Mouse (Mus musculus) intestine, embryonic 15.5 days (tissue): ENCODE measurements around the gene Hmga1b. TPM values are rescaled to one million over a fixed set of nuclear protein-coding genes. Genes with fewer than 3 reads are reported as not detected.

Source experiments
- polyA plus RNA-seq: library from polyadenylated mRNA; unstranded; fragments of >200 nt; fragmentation: Nextera tagmentation; extraction: Ambion mirVana; gene quantifications from 2 replicates; pipeline ENCODE4 v1.2.1, GENCODE M21; 2015

Gene Hmga1b
- polyA plus RNA-seq, 1 experiment from 2014 or later: 10.3 TPM

Other genes with a start within 250 kb of the Hmga1b start
- gene Gcgr, start 232.1 kb upstream of the Hmga1b start, polyA plus RNA-seq: 0.58 and 0.67 TPM in 2 replicates
- gene Mcrip1, start 213.1 kb upstream of the Hmga1b start, polyA plus RNA-seq: 135 and 142 TPM in 2 replicates
- not detected in 2 replicates for gene Ppp1r27, start 211.7 kb upstream of the Hmga1b start, polyA plus RNA-seq
- 992 and 1,107 TPM in 2 replicates for gene P4hb, start 189.5 kb upstream of the Hmga1b start, polyA plus RNA-seq
- gene Arhgdia, start 181.2 kb upstream of the Hmga1b start, polyA plus RNA-seq: 559 and 611 TPM in 2 replicates
- 406 and 459 TPM in 2 replicates for gene Alyref, start 164.4 kb upstream of the Hmga1b start, polyA plus RNA-seq
- 178 and 194 TPM in 2 replicates for gene Anapc11, start 164.4 kb upstream of the Hmga1b start, polyA plus RNA-seq
- 2.7 and 3.6 TPM in 2 replicates for gene Npb, start 154.3 kb upstream of the Hmga1b start, polyA plus RNA-seq
- 250 and 306 TPM in 2 replicates for gene Pcyt2, start 144.9 kb upstream of the Hmga1b start, polyA plus RNA-seq
- 40.1 and 42.2 TPM in 2 replicates for gene Sirt7, start 137.6 kb upstream of the Hmga1b start, polyA plus RNA-seq
- 26.9 and 28.5 TPM in 2 replicates for gene Mafg, start 129.2 kb upstream of the Hmga1b start, polyA plus RNA-seq
- 26.4 TPM in 2 replicates for gene Pycr1, start 119.0 kb upstream of the Hmga1b start, polyA plus RNA-seq
- not detected in 2 replicates for gene Myadml2, start 114.6 kb upstream of the Hmga1b start, polyA plus RNA-seq
- gene Notum, start 101.6 kb upstream of the Hmga1b start, polyA plus RNA-seq: 1.6 and 3.0 TPM in 2 replicates
- gene Aspscr1, start 89.8 kb upstream of the Hmga1b start, polyA plus RNA-seq: 96.0 and 103 TPM in 2 replicates
- 163 and 170 TPM in 2 replicates for gene Cenpx, start 49.1 kb upstream of the Hmga1b start, polyA plus RNA-seq
- 42.0 and 45.4 TPM in 2 replicates for gene Lrrc45, start 48.9 kb upstream of the Hmga1b start, polyA plus RNA-seq
- gene Rac3, start 41.3 kb upstream of the Hmga1b start, polyA plus RNA-seq: 34.2 and 35.8 TPM in 2 replicates
- 31.3 and 41.7 TPM in 2 replicates for gene Dcxr, start 35.5 kb upstream of the Hmga1b start, polyA plus RNA-seq
- gene Cbr2, start 30.7 kb upstream of the Hmga1b start, polyA plus RNA-seq: 0.79 and 2.4 TPM in 2 replicates
- gene Rfng, start 21.4 kb downstream of the Hmga1b start, polyA plus RNA-seq: 33.1 and 36.5 TPM in 2 replicates
- 170 and 184 TPM in 2 replicates for gene Gps1, start 21.5 kb downstream of the Hmga1b start, polyA plus RNA-seq
- gene Dus1l, start 33.6 kb downstream of the Hmga1b start, polyA plus RNA-seq: 76.5 and 82.1 TPM in 2 replicates
- 48.8 and 54.3 TPM in 2 replicates for gene Fasn, start 61.8 kb downstream of the Hmga1b start, polyA plus RNA-seq
- 4.2 and 5.1 TPM in 2 replicates for gene Ccdc57, start 170.1 kb downstream of the Hmga1b start, polyA plus RNA-seq
- 84.8 and 96.2 TPM in 2 replicates for gene Slc16a3, start 185.7 kb downstream of the Hmga1b start, polyA plus RNA-seq
- 106 TPM in 2 replicates for gene Csnk1d, start 228.5 kb downstream of the Hmga1b start, polyA plus RNA-seq